Mouse (Mus musculus) inflammation-experienced regulatory T-cells (primary cell): ENCODE measurements around the gene Mphosph9. TPM values are rescaled to one million over a fixed set of nuclear protein-coding genes. Genes with fewer than 3 reads are reported as not detected.

Experiments
- polyA plus RNA-seq, 2 experiments: library from polyadenylated mRNA; unstranded; fragments of 100-300 nt; shearing (Covaris generic); gene quantifications; one replicate each; pipeline ENCODE4 v1.2.1; 2017

The Mphosph9 gene
- 10 to 100 TPM; 18.8 to 26.8 TPM for polyA plus RNA-seq

GRCm38 (mm10) chr5:124327510-124328364 lies at the start of gene Mphosph9, which contains the start of gene 2810006K23Rik:
TSS of gene Mphosph9 (minus strand) at chr5:124327972.
TSS of gene 2810006K23Rik (plus strand) at chr5:124328089.

GRCm38 (mm10) chr5:124362982-124363381 lies 35.2 kb upstream of the Mphosph9 start, which contains the start of gene Cdk2ap1:
TSS of gene Cdk2ap1 (minus strand) at chr5:124363082.

DNA sequence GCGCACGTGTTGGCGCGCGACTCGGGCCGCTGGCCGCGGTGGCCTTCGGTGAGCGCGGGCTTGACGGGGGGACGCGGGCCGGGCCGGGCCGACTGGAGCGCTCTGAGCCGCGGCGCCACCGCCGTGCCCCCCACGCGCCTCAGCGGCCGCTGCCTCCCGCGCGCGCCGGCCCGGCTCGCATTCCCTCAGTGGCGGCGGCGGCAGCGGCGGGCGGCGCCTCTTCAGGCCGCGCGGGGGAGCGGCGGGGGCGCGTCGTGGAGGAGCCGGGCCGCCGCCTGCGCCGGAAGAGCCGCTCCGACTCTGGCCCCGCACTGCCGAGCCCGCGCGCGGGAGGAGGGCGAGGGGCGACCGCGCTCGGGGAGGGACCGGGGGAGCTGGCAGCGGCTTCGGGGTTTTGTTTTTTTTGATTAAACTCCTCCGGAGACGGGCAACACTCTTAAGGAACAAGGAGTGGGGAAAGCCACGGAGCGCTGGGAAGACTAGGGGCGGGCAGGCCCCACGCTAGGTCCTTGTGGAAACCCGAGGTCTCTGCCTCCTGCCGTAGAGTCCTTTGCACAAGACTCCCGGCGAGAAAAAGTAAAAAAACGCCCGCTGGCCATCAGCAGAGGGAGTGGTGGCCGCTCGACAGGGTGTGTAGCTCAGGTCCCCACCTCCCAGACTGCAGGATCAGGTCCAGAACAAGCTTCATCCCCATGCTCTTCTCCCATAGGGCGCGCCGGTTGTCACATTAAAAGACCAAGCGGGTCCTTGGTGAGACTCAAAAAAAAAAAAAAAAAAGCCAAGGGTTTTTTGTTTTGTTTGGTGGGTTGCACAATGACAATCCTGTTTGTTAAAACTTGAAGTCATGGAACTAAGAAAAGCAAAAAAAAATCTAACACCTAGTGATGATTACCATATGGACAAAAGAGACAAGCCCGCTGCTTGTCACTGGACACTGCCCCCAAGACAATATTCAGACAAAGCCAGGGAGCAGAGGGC lies 77.9 kb downstream of the Mphosph9 start, which contains the start of gene Pitpnm2:
Pitpnm2 (minus strand) TSS at position 147 of the 978 bp plus-strand sequence.

Other genes starting within 250 kb of the Mphosph9 start
- gene Abcb9, start 232.2 kb downstream of the Mphosph9 start, polyA plus RNA-seq: 10 to 100 TPM; 32.8 to 53.3 TPM
- 10 to 100 TPM; 37.5 to 42.2 TPM for gene Ogfod2, start 215.7 kb downstream of the Mphosph9 start, polyA plus RNA-seq
- gene Arl6ip4, start 211.9 kb downstream of the Mphosph9 start, polyA plus RNA-seq: 10 to 100 TPM; 78.8 to 83.3 TPM
- 10 to 100 TPM; 11.6 to 14.3 TPM for gene Pitpnm2, start 78.2 kb downstream of the Mphosph9 start, polyA plus RNA-seq
- 10 to 100 TPM; 11.5 TPM for gene 2810006K23Rik, start 117 bp upstream of the Mphosph9 start, polyA plus RNA-seq
- 100 to 1,000 TPM; 128 to 150 TPM for gene Cdk2ap1, start 35.1 kb upstream of the Mphosph9 start, polyA plus RNA-seq
- 100 to 1,000 TPM in 1 of 2 experiments, 10 to 100 TPM in 1; 98.7 to 103 TPM for gene Sbno1, start 98.0 kb upstream of the Mphosph9 start, polyA plus RNA-seq
- gene Kmt5a, start 112.0 kb upstream of the Mphosph9 start, polyA plus RNA-seq: 10 to 100 TPM; 68.4 to 90.9 TPM
- gene Rilpl2, start 150.4 kb upstream of the Mphosph9 start, polyA plus RNA-seq: 100 to 1,000 TPM in 1 of 2 experiments, 10 to 100 TPM in 1; 60.1 to 101 TPM
- 1 to 10 TPM; 6.5 to 8.3 TPM for gene Snrnp35, start 155.2 kb upstream of the Mphosph9 start, polyA plus RNA-seq
- 1 to 10 TPM; 4.3 to 5.5 TPM for gene Rilpl1, start 203.4 kb upstream of the Mphosph9 start, polyA plus RNA-seq
- 100 to 1,000 TPM; 431 to 569 TPM for gene Tmed2, start 212.7 kb upstream of the Mphosph9 start, polyA plus RNA-seq
- gene Ddx55, start 224.9 kb upstream of the Mphosph9 start, polyA plus RNA-seq: 10 to 100 TPM; 20.7 to 30.6 TPM